Mouse (Mus musculus): Measurements from ENCODE around the gene Bloc1s6.
A peak's percentile ranks its signal among the peaks of the same experiment; 100 is the strongest.

Gene Bloc1s6

DNA sequence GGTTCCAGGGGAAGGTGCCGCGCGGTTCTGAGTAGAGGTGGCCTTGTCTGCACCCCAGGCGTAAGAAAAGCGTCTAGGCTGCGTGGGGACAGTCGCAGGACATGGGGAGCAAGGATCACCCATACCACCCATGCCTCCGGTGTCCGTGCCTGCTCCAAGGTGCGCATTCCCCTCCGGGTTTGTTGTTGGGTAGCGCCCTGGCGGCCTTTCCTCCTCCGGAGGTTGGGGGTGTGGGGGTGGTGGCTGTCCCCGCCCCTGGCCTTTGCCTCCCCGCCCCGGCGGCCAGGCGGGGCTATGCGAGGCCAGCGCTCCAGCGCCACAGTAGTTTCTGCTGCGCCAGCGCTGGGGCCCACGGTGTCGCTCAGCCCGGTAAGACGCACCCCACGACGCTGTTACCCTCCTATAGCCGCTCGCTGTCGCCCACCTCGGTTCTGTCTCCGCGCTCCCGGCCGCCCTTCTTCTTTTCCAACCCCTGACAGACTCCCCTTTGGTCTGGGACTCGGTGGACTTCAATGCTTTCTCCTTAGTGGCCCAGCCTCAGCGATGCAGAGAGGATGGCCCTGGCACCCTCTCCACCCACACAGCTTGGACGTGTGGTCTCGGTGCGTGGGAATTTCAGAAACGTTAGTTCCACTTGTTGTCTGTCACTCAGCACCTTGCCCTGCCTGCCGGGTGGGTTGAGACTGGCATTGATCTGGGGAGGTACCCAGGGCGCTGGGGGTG is 26.9 kb downstream of the Bloc1s6 start, which contains the start of gene Sqor:
Gene Sqor (plus strand): TSS at position 167 of the 723 bp plus-strand sequence.
- DNase-seq (ENCODE audit: low read depth), result no peak

DNA sequence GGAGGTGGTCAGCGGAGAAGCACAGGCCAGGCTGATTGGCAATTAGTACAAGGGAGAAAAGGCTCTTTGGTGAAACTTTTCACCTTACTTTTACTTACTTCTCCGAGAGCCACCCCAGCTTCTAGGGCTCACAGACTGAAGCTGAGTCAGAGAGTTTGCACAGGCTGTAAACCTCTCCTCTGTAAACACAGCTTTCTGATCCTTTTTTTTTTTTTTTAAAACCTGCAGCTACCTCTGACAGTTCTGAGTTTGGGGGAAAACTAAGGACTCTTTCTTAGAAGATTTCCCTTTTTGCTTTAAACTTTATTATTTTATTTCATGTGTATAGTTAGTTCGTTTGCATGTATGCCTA is 27.5 kb downstream of the Bloc1s6 start:
- DNase-seq (ENCODE audit: low read depth), result no peak

DNA sequence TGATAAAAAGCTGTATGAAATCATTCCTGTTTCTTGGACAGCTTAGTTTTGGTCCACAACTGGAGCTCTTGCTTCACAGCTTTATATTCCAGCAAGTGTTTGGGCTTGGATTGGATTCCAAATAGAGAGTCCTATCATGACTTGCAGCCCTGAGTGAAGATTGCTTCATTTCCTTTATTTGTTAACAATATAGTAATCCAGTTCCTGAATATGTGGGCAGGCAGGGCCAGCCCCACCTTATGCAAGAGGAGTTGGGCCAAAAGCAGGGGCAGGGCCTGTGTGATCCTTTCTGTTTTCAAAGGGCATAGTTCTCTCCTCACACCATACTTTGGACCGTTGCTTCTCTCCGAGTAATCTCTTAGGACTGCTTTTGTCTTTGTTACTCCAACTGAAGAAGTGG is 32.7 kb downstream of the Bloc1s6 start:
- peak; percentile 86 for DNase-seq (ENCODE audit: low read depth)

DNA sequence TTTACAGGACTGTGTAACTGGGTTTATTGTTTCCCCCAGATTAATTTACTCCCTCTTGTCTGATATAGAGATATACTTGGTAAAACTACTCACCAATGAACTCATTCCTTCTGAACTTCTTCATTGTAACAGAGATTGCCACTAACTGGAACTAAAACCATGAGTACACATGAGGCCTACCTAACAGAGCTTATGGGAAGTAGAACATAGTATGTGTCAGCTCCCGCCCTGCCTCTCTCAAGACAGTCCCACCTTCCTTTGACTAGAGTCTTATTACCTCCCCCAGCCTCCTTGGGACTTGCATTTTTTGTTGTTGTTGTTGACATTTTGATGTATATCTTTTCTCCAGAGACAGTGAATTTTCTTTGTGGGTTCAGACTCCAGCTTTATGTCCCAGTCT is 34.6 kb downstream of the Bloc1s6 start:
- DNase-seq (ENCODE audit: low read depth), result no peak

DNA sequence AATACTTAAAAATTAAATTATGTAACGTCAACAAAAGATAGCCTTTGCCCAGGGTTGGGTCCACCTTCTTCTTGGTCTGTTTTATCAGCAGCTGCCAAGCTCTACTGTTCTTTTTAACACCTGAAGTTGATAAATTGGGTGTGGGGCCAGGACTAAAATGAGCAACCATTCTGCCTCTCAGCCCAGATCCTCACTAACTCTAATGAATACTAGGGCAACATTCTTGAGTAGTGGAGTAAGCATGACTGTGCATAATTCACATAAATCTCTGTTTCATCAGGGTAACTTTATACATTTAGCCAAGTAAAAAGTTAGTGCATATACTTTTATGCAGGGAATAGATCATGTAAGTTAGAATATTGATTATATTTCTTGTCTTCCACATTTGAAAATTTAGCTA is 37.2 kb downstream of the Bloc1s6 start:
- DNase-seq (ENCODE audit: low read depth), result no peak

DNA sequence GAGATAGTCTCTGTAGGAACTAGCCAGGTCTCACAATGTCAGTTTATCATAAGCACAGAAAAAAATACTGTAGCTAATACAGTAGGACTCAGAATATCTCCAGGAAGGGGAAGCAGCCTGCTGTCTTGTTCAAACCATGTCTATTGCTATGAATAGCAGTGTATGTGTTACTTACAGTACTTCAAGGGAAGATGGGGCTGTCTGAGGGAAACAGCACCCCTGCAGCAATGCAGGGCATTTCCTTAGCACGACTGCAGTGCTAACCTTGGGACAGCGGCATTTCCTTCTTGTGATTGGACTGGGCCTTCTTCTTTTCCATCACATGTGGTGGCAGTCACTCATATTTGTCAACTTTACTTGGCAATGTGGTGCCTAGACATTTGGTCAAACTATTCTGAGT is 38.5 kb downstream of the Bloc1s6 start:
- DNase-seq (ENCODE audit: low read depth), result peak; percentile 5

DNA sequence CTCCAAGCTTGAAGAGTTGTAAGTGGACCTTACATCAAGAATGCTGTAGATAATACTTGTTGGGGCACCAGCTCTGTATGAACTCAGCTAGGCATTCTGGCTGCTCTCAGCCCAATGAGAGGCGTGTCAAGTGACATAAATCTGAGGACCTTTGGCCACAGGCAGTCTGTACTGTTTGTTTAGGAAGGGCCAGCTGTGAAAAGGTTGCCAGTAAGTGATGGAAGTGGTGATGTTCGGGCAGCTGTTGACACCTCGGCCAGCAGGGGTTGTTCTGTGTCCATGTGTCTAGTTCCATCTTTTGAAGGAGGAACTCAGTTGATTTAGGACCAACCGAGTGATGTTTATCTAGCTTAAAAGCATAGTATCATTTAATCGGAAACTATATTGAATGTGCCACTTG is 41.7 kb downstream of the Bloc1s6 start:
- DNase-seq (ENCODE audit: low read depth), result no peak

DNA sequence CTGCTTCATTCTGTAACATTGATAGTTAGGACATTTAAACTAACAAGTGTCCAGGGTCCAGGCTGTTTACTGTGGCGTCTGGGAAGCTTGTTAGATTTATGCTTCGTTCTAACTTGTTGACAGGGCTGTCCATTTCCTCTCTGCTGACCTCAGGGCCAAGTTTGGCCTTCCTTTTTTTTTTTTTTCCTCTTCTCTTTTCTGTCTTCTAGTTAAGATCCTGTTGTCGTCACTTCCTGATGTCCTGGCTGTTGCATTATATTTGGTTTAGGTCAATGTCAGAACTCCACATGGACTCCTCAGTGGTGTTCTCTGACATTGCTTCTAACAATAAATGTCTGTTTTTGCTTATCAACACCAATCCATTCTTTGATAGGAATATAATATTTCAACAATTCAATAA is 42.1 kb downstream of the Bloc1s6 start:
- DNase-seq (ENCODE audit: low read depth), result peak; percentile 17

DNA sequence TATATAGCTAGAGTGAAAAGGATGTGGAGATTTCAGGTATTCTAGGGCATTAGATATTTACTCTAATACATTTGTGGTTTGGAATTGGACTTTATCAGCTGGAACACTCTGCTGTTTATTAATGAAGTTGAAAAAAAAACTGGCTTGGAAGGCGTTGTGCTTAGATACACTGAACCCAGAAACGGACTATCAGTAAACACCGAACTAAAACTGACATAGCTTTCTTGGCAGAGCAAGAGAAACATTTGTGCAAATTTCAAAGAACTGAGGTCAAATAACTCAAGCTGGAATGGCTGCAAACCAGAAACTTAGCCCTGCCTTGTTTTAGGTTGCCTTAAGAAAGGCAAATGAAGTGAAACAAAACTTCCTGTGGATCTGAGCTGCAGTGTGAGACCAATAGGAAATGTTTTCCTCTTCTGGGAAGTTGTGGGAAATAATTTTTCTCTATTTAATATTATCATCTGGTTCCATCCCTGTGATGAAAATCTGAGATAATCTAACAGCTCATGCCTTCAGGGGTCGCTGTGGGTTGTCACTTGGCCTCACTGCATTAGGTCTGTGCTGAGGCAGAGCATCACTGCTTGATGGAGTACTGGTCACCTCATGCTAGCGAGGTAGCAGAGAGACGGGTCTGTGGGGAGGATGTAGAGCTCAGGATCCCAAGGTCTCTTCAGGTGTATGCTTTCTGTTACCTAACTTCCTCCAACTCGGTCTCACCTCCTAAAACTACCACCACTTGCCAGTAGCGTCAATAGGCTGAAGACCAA is 43.5 kb downstream of the Bloc1s6 start:
- no peak for DNase-seq (ENCODE audit: low read depth)

DNA sequence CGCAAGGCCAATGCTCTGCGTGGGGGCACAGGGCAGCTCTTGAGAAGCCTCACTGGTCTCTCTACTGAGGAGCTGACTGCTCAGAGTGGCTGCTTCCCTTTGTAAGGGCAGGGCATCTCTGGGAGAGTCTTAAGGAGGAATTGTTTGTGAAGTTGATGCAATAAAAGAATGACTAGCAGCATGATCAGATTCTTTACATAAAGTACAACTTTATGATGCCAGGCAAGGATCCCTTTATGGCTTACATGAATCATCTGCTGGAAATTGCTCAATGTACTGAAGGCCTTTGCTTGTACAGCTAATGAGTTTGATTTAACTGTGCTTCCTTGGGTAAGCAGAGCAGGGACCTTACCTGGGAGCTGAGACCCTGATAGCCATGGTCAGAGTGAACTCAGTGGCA is 45.4 kb downstream of the Bloc1s6 start:
- DNase-seq (ENCODE audit: low read depth), result peak; percentile 46

DNA sequence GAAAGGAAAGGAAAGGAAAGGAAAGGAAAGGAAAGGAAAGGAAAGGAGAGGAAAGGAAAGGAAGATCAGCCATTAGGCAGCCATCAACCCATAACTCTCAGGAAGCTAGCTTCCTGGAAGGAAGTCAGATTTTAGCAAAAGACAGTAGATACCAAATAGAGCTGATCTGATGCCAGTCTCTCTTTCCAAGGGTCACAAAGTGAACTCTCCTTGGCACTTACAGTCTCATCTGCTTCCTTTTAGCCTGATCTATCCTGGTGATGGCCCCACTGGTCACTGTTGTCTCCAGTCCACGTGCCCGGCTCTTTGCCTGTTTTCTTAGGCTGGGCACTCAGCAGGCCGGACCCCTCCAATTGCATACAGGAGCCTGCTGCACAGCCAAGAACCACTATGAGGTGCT is 46.4 kb downstream of the Bloc1s6 start:
- DNase-seq (ENCODE audit: low read depth), result no peak

DNA sequence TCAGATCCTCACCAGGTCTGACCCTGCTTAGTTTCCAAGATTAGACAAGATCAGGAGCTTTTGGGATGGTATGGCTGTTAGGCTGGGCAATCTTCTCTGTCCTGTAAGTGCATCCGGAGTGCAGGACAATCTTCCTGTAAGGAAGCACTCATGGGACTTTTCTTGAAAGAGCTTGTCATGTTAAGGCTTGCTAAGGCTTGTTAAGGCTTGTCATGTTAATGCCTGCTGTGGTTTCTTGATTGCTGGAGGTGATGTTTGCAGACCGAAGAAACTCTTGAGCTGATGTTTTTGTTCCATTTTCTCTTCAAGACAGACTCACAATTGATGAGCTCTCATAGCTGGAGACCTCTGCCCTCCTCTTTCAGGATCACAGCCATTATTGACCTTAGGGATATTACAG is 47.9 kb downstream of the Bloc1s6 start:
- DNase-seq (ENCODE audit: low read depth), result no peak

DNA sequence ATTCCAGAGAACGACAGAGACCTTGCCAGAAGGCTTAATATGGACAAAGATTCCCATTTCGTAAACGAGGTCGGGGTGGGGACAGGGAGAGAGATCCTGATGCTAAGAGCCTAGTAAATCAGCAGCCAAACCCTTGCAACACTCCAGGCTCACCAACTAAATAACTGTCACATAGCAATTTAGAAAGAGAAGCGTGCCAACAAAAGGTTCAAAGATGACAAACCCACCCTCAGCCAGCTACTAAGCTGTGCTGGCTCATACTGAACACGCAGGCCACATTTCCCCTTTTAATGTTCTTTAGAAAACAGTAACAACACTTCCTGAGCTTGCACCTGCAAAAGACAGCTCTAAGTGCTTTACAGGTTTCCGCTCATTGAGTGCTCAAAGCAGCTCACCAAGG is 51.0 kb downstream of the Bloc1s6 start:
- DNase-seq (ENCODE audit: low read depth), result no peak

DNA sequence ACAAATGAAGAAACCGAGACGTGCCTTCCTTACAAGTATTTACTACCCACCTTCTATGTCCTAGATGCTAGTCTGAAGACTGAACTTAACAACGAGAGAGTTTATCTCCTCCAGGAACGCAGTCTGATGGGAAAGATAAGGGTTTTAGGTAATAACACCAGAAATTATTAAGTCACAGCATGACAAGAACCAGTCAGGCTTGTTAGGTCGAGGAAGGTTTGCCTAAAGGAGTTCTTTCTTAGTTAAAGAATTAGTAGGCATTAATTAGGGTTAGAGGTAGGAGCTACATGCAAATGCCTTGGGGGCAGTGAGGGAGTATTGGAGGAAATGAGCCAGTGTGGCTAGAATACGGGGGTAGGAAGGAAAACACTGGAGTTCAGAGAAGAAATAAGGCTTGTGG is 51.4 kb downstream of the Bloc1s6 start:
- no peak for DNase-seq (ENCODE audit: low read depth)
